Mouse (Mus musculus): Measurements from ENCODE around the gene Arhgef15.

Arhgef15 gene

GRCm38 (mm10) chr11:68926981-68927380, 30.3 kb downstream of the Arhgef15 start, which contains the start of gene Odf4:
TSS of gene Odf4 (minus strand) at chr11:68927081.
- in situ Hi-C loops (cut with MboI; ENCODE audit: low sequenced_read_pairs): no loop called here

- in situ Hi-C loops (cut with MboI; ENCODE audit: low sequenced_read_pairs): no loop called here
Observed at GRCm38 (mm10) chr11:68924749-68925148, 32.5 kb downstream of the Arhgef15 start.

DNA sequence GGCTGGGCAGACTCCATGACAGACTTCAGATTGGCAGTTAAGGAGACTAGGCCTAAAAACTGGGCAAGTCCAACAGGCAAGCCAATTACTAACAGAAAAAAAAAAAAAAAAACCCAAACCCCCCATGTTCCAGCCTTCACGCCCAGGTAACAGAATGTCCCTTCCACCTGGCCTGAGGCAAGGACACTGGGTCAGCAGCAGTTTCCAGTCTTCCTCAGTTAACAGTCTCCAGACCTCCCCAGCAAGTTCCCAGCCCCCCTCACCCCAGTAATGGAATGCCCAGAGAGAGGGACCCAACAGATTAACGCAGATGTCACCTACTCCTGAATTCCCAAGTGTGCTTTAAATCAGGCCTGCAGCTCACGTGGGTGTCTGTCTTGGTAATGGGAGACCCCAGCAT, 34.1 kb downstream of the Arhgef15 start:
- in situ Hi-C loops (cut with MboI; ENCODE audit: low sequenced_read_pairs): no loop called here

GRCm38 (mm10) chr11:68914566-68914965, 42.7 kb downstream of the Arhgef15 start:
- in situ Hi-C loops (cut with MboI; ENCODE audit: low sequenced_read_pairs): no loop called here

- in situ Hi-C loops (cut with MboI; ENCODE audit: low sequenced_read_pairs): no loop called here
Observed at GRCm38 (mm10) chr11:68911531-68912177, 45.6 kb downstream of the Arhgef15 start.

DNA sequence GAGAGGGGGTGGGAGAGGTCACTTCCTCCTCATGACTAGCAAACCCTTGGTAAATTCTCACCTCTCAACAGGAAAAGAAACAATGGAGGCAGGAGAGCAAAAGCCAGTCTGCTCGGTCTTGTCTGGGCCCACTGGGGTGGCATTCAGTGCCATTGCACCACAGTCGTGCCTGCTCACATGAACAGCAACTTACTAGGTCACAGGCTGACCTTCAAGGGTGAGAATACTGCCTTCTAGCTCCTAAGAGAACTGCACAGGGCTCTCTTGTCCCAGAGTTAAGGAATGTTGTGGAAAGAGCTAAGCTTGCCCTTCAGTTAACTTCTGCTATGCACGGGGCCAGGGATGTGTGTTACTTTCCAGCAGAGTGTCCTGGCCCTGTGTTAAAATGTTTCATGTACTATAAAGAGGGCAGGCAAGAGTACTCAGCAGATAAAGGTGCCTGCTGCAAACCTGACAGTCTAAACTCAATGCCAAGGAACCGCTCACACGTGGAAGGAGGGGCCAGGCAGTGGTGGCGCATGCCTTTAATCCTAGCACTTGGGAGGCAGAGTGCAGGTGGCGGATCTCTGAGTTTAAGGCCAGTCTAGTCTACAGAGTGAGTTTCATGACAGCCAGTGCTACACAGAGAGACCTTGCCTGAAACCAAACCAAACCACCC, 48.3 kb downstream of the Arhgef15 start:
- in situ Hi-C loops (cut with MboI; ENCODE audit: low sequenced_read_pairs): no loop called here

- in situ Hi-C loops (cut with MboI; ENCODE audit: low sequenced_read_pairs): no loop called here
Observed at GRCm38 (mm10) chr11:68907251-68907650, 50.0 kb downstream of the Arhgef15 start.

DNA sequence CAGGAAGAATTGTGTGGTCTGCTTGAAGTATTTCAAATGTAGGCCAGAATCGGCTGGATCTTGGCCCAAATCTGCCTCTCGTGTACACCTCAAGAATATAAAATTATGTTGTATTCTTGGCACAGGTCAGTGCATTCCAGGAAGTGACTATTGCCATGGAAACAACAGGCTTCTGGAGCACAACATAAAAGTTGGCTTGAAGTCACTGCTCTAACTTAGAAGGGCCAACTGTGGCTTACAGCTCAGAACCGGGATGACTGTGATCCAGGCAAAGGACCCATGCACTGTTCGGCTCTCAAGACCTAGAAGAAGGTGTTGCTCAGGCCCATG, 50.9 kb downstream of the Arhgef15 start:
- in situ Hi-C loops (cut with MboI; ENCODE audit: low sequenced_read_pairs): no loop called here

- in situ Hi-C loops (cut with MboI; ENCODE audit: low sequenced_read_pairs): no loop called here
Observed at GRCm38 (mm10) chr11:68905665-68906460, 51.4 kb downstream of the Arhgef15 start.

GRCm38 (mm10) chr11:68905138-68905531, 52.1 kb downstream of the Arhgef15 start:
- in situ Hi-C loops (cut with MboI; ENCODE audit: low sequenced_read_pairs): no loop called here

GRCm38 (mm10) chr11:68904375-68905137, 52.7 kb downstream of the Arhgef15 start:
- in situ Hi-C loops (cut with MboI; ENCODE audit: low sequenced_read_pairs): loop anchor here (5.0 kb wide), 1 partner anchor 83 kb away; no protein-coding TSS in a partner anchor

DNA sequence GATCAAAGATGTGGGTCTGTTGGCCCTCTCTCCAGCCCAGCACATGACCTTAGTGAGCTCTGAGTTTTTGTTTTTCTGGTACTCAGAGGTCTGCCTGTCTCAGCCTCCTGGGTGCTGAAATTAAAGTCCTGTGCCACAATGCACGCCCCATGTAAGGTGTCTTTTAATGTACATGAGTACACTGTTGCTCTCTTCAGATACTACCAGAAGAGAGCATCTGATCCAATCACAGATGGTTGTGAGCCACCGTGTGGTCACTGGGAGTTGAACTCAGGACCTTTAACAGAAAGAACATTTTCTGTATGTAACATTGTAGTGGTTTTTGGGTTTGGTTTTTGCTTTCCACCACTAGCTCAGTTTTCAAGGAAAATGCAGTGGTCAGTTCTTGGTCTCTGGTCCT, 53.5 kb downstream of the Arhgef15 start:
- in situ Hi-C loops (cut with MboI; ENCODE audit: low sequenced_read_pairs): loop anchor here (5.0 kb wide), 1 partner anchor 84 kb away; no protein-coding TSS in a partner anchor

GRCm38 (mm10) chr11:68902823-68903222, 54.5 kb downstream of the Arhgef15 start:
- in situ Hi-C loops (cut with MboI; ENCODE audit: low sequenced_read_pairs): loop anchor here (5.0 kb wide), 1 partner anchor 84 kb away; no protein-coding TSS in a partner anchor

- in situ Hi-C loops (cut with MboI; ENCODE audit: low sequenced_read_pairs): loop anchor here (5.0 kb wide), 1 partner anchor 85 kb away; no protein-coding TSS in a partner anchor
Observed at GRCm38 (mm10) chr11:68902367-68902766, 54.9 kb downstream of the Arhgef15 start.

- in situ Hi-C loops (cut with MboI; ENCODE audit: low sequenced_read_pairs): loop anchor here (5.0 kb wide), 1 partner anchor 85 kb away; no protein-coding TSS in a partner anchor
Observed at GRCm38 (mm10) chr11:68902047-68902364, 55.3 kb downstream of the Arhgef15 start.

DNA sequence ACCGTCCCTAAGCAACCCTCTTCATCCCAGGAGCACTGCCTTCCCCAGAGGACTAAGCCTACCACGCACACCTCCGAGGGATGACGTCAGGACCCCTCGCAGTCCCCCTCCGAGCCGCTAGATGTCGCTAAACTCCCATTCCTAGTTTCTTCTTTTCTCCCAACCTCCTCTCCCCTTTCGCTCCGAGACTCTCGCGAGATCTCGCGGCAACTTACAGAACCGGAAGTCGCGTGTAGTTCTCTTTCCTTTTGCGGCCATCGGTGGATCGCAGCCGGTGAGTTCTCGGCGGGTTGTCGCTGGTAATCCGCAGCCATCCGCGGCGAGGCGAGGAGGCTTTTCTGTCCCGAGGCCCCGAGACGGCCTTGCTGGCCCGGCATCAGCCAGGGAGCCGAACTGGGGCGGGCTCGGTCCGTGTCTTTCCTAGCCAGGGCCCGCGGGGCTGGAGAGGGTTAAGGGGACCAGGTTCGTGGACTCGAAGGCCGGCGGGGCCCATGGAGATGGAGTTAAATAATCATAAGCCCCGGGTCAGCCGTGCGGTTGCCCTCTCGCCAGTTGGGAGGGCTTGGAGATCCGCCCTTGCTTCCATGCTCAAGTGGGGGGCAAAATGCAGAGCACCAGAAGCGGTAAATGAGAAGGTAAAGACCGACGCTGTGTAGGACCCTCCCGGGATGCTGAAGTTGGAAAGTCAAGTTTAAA, 55.8 kb downstream of the Arhgef15 start, which contains the start of gene Rpl26:
TSS of gene Rpl26 (plus strand) at position 233 of the 696 bp plus-strand sequence.
- in situ Hi-C loops (cut with MboI; ENCODE audit: low sequenced_read_pairs): loop anchor here (5.0 kb wide), 1 partner anchor 86 kb away; no protein-coding TSS in a partner anchor

DNA sequence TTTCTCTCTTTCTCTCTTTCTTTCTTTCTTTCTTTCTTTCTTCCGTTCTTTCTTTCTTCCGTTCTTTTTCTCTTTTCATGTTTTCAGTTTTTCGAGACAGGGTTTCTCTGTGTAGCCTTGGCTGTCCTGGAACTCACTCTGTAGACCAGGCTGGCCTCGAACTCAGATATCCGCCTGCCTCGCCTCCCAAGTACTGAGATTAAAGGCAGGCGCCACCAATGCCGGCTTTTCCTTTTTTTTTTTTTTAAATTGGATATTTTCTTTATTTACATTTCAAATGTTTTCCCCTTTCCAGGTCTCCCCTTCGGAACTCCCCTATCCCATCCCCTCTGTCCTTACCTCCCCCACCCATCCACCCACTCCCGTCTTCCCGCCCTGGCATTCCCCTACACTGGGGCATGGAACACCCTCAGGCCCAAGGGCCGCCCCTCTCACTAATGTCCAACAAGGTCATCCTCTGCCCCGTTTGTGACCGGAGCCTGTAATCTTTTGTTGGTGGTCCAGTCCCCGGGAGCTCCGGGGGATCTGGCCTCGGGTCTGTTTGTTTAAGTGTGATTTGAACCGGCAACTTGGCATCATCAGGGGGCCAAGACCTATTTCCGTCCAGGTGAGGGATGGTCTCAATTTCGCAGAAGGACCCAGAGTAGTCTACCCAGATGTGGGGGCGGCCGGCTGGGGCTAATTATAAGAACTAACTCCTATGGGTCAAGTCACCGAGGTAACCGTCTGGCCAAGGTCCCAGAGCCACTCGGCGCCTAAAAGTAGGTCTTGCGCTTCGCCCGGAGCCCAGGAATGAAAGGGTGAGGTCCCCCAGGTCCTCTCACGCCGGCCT, 56.5 kb downstream of the Arhgef15 start:
- in situ Hi-C loops (cut with MboI; ENCODE audit: low sequenced_read_pairs): loop anchor here (5.0 kb wide), 1 partner anchor 87 kb away; no protein-coding TSS in a partner anchor

DNA sequence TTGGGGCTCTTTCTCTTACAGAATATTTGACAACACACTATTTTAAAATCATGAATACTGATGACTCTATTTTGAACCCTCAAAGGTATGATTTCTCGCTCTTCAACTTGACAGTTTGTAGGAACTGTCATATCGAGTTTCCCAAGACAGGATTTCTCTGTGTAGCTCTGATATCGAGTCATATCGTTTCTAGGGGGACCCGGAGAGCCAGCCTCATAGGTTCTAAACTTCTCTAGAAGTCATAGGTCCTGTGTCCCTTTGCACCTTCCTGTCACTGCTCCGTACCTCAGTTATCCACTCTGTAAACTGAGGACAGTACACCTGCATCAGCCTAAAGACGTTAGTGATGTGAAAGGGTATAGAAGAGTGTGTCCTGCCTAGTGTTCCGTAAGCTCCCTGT, 57.5 kb downstream of the Arhgef15 start:
- in situ Hi-C loops (cut with MboI; ENCODE audit: low sequenced_read_pairs): loop anchor here (5.0 kb wide), 1 partner anchor 87 kb away; no protein-coding TSS in a partner anchor

GRCm38 (mm10) chr11:68898790-68899189, 58.5 kb downstream of the Arhgef15 start:
- in situ Hi-C loops (cut with MboI; ENCODE audit: low sequenced_read_pairs): no loop called here

All from CH12F3 (cell line).